Mouse (Mus musculus): ENCODE measurements around the gene Elf4. TPM values are rescaled to one million over a fixed set of nuclear protein-coding genes. Genes with fewer than 3 reads are reported as not detected.

Gene Elf4
- total and polyA plus RNA-seq, 3 experiments = 3.4 to 15.3 TPM; not detected in 1

DNA sequence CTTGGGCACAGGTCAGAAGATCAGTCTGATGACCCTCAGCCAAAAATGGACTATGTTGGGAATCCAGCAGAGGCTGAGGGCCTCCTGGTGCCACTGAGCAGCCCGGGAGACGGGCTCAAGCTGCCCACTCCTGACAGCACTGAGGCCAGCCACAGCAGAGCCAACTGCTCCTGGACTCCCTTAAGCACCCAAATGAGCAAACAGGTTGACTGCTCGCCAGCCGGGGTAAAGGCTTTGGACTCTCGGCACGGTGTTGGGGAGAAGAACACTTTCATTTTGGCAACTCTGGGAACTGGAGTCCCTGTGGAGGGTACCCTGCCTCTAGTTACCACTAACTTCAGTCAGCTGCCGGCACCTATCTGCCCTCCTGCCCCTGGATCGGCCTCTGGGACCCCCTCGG is 95.1 kb downstream of the Elf4 start:
- TF ChIP-seq USF1 (IDR thresholded peaks at IDR 0.05; ENCODE audit: low read depth, low read length) (no peak), KAT2A (conservative IDR thresholded peaks at IDR 0.05; ENCODE audit: low read depth, low read length) (no peak), BHLHE40 (IDR thresholded peaks at IDR 0.05; ENCODE audit: borderline replicate concordance, low read depth, low read length) (no peak), SMC3 (IDR thresholded peaks at IDR 0.05; ENCODE audit: low read depth, low read length) (no peak), NRF1 (IDR thresholded peaks at IDR 0.05; ENCODE audit: insufficient read depth, low read depth, low read length, poor library complexity, severe bottlenecking) (no peak), NELFE (IDR thresholded peaks at IDR 0.05; ENCODE audit: low read depth, low read length) (no peak), MYB (IDR thresholded peaks at IDR 0.05; ENCODE audit: low read depth, low read length) (no peak), GABPA (IDR thresholded peaks at IDR 0.05; ENCODE audit: low read depth, low read length) (no peak)
- Histone ChIP-seq H3K9ac (ENCODE audit: control insufficient read depth, low read depth, low read length, poor library complexity, severe bottlenecking) (no peak overlapping the region), H3K27me3 (ENCODE audit: control insufficient read depth in 1 of 2, insufficient read depth in 2 of 2, low read length in 2 of 2) (no peaks in the 10 kb centered on the region), H3K9me3 (replicated peaks; ENCODE audit: insufficient read depth, low read length) (no peaks in the 10 kb centered on the region), H3K4me1 (ENCODE audit: control insufficient read depth in 1 of 2, insufficient read depth in 2 of 2, low read length in 2 of 2) (no peaks in the 10 kb centered on the region), H3K27ac (ENCODE audit: control insufficient read depth, low read depth, low read length) (no peak overlapping the region), H3K79me2 (ENCODE audit: control insufficient read depth, insufficient read depth, low read length, poor library complexity) (no peaks in the 10 kb centered on the region; the same call in 1 of the 2 replicates), H3K36me3 (ENCODE audit: control insufficient read depth in 1 of 2, insufficient read depth in 2 of 2, low read length in 2 of 2) (no peaks in the 10 kb centered on the region), H3K4me3 (ENCODE audit: control insufficient read depth in 1 of 2, insufficient read depth in 1 of 2, low read depth in 2 of 2, low read length in 2 of 2) (no peak overlapping the region)
- no peak for DNase-seq (ENCODE audit: low read depth, low spot score)

DNA sequence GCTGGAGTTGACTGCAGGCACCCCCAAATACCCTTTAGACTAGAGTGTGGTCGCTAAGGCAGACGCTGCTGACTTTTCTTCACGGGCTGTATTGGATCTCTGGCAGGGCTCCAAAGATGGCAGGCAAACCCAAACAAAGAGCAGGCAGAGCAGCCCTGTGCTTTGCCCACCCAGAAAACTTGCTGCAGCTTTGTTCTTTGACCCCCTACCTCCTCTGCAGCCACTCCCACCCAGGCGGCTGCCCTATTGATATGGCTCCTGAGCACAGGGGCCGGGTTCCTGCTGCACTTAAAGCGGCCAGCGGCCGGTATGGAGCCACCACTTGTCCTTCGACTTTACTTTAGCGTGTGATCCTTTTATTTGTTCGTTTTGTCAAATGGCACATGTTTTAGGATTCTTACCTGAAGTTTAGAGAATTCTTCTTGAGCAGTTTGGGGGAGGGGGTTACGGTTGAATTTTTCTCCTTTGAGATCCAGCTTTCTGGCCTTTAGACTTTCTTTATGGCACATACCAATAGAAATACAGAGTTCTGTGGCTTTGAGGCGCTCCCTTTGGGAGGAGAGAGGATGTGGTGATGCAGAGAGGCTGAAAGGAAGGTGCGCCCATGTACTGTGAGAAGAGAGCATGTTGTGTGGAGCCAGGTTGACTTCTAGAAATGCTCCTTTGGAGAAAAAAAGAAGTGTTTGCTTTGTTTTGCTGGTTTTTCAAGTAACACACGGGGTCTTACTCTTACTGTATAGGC is 96.9 kb downstream of the Elf4 start:
- H3K4me3 ChIP-seq (ENCODE audit: control insufficient read depth in 1 of 2, insufficient read depth in 1 of 2, low read depth in 2 of 2, low read length in 2 of 2) = no peak overlapping the region

More for the DNA sequence above, 96.9 kb downstream of the Elf4 start:
- H3K27me3 ChIP-seq (ENCODE audit: control insufficient read depth in 1 of 2, insufficient read depth in 2 of 2, low read length in 2 of 2) = no peaks in the 10 kb centered on the region
- no peak for DNase-seq (ENCODE audit: low read depth, low spot score)
- no peak for TF ChIP-seq ZNF384 (IDR thresholded peaks at IDR 0.05; ENCODE audit: low read depth, low read length)
- no peak for TF ChIP-seq RAD21 (IDR thresholded peaks at IDR 0.05; ENCODE audit: low read depth, low read length)
- no peak for TF ChIP-seq ZKSCAN1 (IDR thresholded peaks at IDR 0.05; ENCODE audit: low read depth, low read length)
- no peak for TF ChIP-seq USF2 (IDR thresholded peaks at IDR 0.05; ENCODE audit: borderline replicate concordance in 1 of 2, insufficient read depth in 1 of 2, low read depth in 1 of 2, low read length in 2 of 2)
- no peak for TF ChIP-seq MEF2A (IDR thresholded peaks at IDR 0.05; ENCODE audit: extremely low read depth, insufficient replicate concordance, low read depth, low read length, poor library complexity, severe bottlenecking)
- no peak for TF ChIP-seq CHD1 (IDR thresholded peaks at IDR 0.05; ENCODE audit: low read depth, low read length)
- no peak for TF ChIP-seq MYC (IDR thresholded peaks at IDR 0.05; ENCODE audit: low read depth, low read length)
- H3K4me1 ChIP-seq (ENCODE audit: control insufficient read depth in 1 of 2, insufficient read depth in 2 of 2, low read length in 2 of 2) = no peaks in the 10 kb centered on the region
- no peaks in the 10 kb centered on the region; the same call in 1 of the 2 replicates for H3K79me2 ChIP-seq (ENCODE audit: control insufficient read depth, insufficient read depth, low read length, poor library complexity)
- no peak overlapping the region for H3K27ac ChIP-seq (ENCODE audit: control insufficient read depth, low read depth, low read length)
- no peak overlapping the region for H3K9ac ChIP-seq (ENCODE audit: control insufficient read depth, low read depth, low read length, poor library complexity, severe bottlenecking)
- H3K9me3 ChIP-seq (replicated peaks; ENCODE audit: insufficient read depth, low read length) = no peaks in the 10 kb centered on the region
- no peaks in the 10 kb centered on the region; a peak in 1 of 4 replicates for H3K36me3 ChIP-seq (ENCODE audit: control insufficient read depth in 1 of 2, insufficient read depth in 2 of 2, low read length in 2 of 2)

Other genes with a start within 250 kb of the Elf4 start
- gene Utp14a, start 206.3 kb downstream of the Elf4 start, total RNA-seq (2012; rRNA removed) = 64.3 and 69.7 TPM in 2 replicates
- gene Utp14a, start 206.3 kb downstream of the Elf4 start, polyA plus RNA-seq (2012; ENCODE audit: insufficient read depth in 1 of 2, insufficient read length in 2 of 2, low read depth in 1 of 2, low replicate concordance in 2 of 2, missing spikeins in 1 of 2) = 10 to 100 TPM in 1 of 2 experiments, not detected in 1; 53.6 TPM
- gene Bcorl1, start 121.8 kb downstream of the Elf4 start, total RNA-seq (2012; rRNA removed) = 3.0 and 3.6 TPM in 2 replicates
- 10 to 100 TPM in 1 of 2 experiments, not detected in 1; 12.9 TPM for gene Bcorl1, start 121.8 kb downstream of the Elf4 start, polyA plus RNA-seq (2012; ENCODE audit: insufficient read depth in 1 of 2, insufficient read length in 2 of 2, low read depth in 1 of 2, low replicate concordance in 2 of 2, missing spikeins in 1 of 2)
- 69.1 and 76.1 TPM in 2 replicates for gene Aifm1, start 50.4 kb upstream of the Elf4 start, total RNA-seq (2012; rRNA removed)
- 10 to 100 TPM in 1 of 2 experiments, not detected in 1; 99.1 TPM for gene Aifm1, start 50.4 kb upstream of the Elf4 start, polyA plus RNA-seq (2012; ENCODE audit: insufficient read depth in 1 of 2, insufficient read length in 2 of 2, low read depth in 1 of 2, low replicate concordance in 2 of 2, missing spikeins in 1 of 2)
- not detected in 2 replicates for gene Rab33a, start 56.2 kb upstream of the Elf4 start, total RNA-seq (2012; rRNA removed)
- gene Rab33a, start 56.2 kb upstream of the Elf4 start, polyA plus RNA-seq (2012; ENCODE audit: insufficient read depth in 1 of 2, insufficient read length in 2 of 2, low read depth in 1 of 2, low replicate concordance in 2 of 2, missing spikeins in 1 of 2) = under 1 TPM in 1 of 2 experiments, not detected in 1; 0.46 TPM
- 12.2 and 14.2 TPM in 2 replicates for gene Zfp280c, start 131.4 kb upstream of the Elf4 start, total RNA-seq (2012; rRNA removed)
- 10 to 100 TPM in 1 of 2 experiments, not detected in 1; 16.7 TPM for gene Zfp280c, start 131.4 kb upstream of the Elf4 start, polyA plus RNA-seq (2012; ENCODE audit: insufficient read depth in 1 of 2, insufficient read length in 2 of 2, low read depth in 1 of 2, low replicate concordance in 2 of 2, missing spikeins in 1 of 2)
- 5.9 and 6.9 TPM in 2 replicates for gene Slc25a14, start 160.3 kb upstream of the Elf4 start, total RNA-seq (2012; rRNA removed)
- gene Slc25a14, start 160.3 kb upstream of the Elf4 start, polyA plus RNA-seq (2012; ENCODE audit: insufficient read depth in 1 of 2, insufficient read length in 2 of 2, low read depth in 1 of 2, low replicate concordance in 2 of 2, missing spikeins in 1 of 2) = 1 to 10 TPM in 1 of 2 experiments, not detected in 1; 5.8 TPM
- gene Gpr119, start 211.3 kb upstream of the Elf4 start, total RNA-seq (2012; rRNA removed) = not detected in 2 replicates
- gene Gpr119, start 211.3 kb upstream of the Elf4 start, polyA plus RNA-seq (2012; ENCODE audit: insufficient read depth in 1 of 2, insufficient read length in 2 of 2, low read depth in 1 of 2, low replicate concordance in 2 of 2, missing spikeins in 1 of 2) = not detected
- gene Rbmx2, start 231.9 kb upstream of the Elf4 start, total RNA-seq (2012; rRNA removed) = 18.6 and 21.2 TPM in 2 replicates
- gene Rbmx2, start 231.9 kb upstream of the Elf4 start, polyA plus RNA-seq (2012; ENCODE audit: insufficient read depth in 1 of 2, insufficient read length in 2 of 2, low read depth in 1 of 2, low replicate concordance in 2 of 2, missing spikeins in 1 of 2) = 10 to 100 TPM in 1 of 2 experiments, not detected in 1; 17.0 TPM